Mouse (Mus musculus) mouse embryonic stem cell (cell line): Measurements from ENCODE around the gene Cbx2.

ENCODE experiments used
- in situ Hi-C, 2 experiments: fragments of 300-500 bp; cut with MboI; formaldehyde crosslinking; loops; 1 replicate in 1 of 2; 3 replicates in 1 of 2; pipeline ENCODE4 v1.14.3; 2019 to 2020; ENCODE audit warnings: low sequenced_read_pairs in 2 of 2, low pct_unique_long_range_greater_than_20kb in 1 of 2, mixed read lengths in 1 of 2; ENCODE audit not compliant: unreplicated experiment in 1 of 2

The Cbx2 gene

GRCm38 (mm10) chr11:119079445-119079837, 56.7 kb downstream of the Cbx2 start:
- in situ Hi-C loops, result no loop called here

GRCm38 (mm10) chr11:119080461-119081147, 57.8 kb downstream of the Cbx2 start:
- in situ Hi-C loops, result loop anchor here in 1 of 2 experiments (5.0 to 10.0 kb wide), 2 partner anchors 46 to 467 kb away; partner anchors contain the start of gene Nptx1
